9 mouse cellular contexts compared by ENCODE assay signal in genomic region chr9:58535447-58536134, GRCm38 (mm10). TPM values are rescaled to one million over a fixed set of nuclear protein-coding genes. Genes with fewer than 3 reads are reported as not detected.
DNase-seq lines count a peak whose midpoint lies in the region; ATAC-seq and TF ChIP-seq lines count a peak whose summit lies in the region.
"Had no signal": no experiment of that assay in that cellular context is flagged by ENCODE, and none has a peak within 500 bp of the region (broad histone marks: within the 10 kb centered on the region; RNA-seq: fewer than 3 reads in every experiment).

No protein-coding gene starts in this region.

- no peak overlapping the region for H3K27ac ChIP-seq in kidney, postnatal 0 days
- H3K27ac ChIP-seq in kidney, embryonic 14.5 days (ENCODE audit: low read depth, low read length): no peak overlapping the region
- no peak overlapping the region for H3K27ac ChIP-seq in hindbrain, embryonic 15.5 days (replicated peaks)
- no peak overlapping the region for H3K27ac ChIP-seq in midbrain, postnatal 0 days (ENCODE audit: low read depth, low read length)
- H3K27ac ChIP-seq: lung, embryonic 15.5 days had no signal

- no peak overlapping the region for H3K9ac ChIP-seq in kidney, postnatal 0 days (ENCODE audit: low read depth, low read length)
- H3K9ac ChIP-seq in kidney, embryonic 14.5 days (ENCODE audit: low read depth, low read length): no peak overlapping the region
- no peak overlapping the region for H3K9ac ChIP-seq in hindbrain, embryonic 15.5 days
- no peak overlapping the region for H3K9ac ChIP-seq in midbrain, postnatal 0 days (replicated peaks; ENCODE audit: low read length, poor library complexity, severe bottlenecking)
- H3K9ac ChIP-seq: lung, embryonic 15.5 days had no signal

- TF ChIP-seq CTCF in kidney, postnatal 0 days (IDR thresholded peaks at IDR 0.05; ENCODE audit: low read depth): peak; percentile 77
- TF ChIP-seq CTCF in midbrain, postnatal 0 days (IDR thresholded peaks at IDR 0.05): peak; percentile 80

- ATAC-seq in kidney, postnatal 0 days (replicated peaks; ENCODE audit: low FRiP score, low read depth): no peak; the same call in 1 of the 2 replicates
- ATAC-seq in kidney, embryonic 14.5 days (ENCODE audit: low FRiP score, low TSS enrichment): no peak
- peak; percentile 70 for ATAC-seq in common myeloid progenitor, adult 5-6 weeks (replicated peaks; ENCODE audit: low read depth, poor library complexity, severe bottlenecking)
- peak; percentile 38; the same call in 1 of the 2 replicates for ATAC-seq in hindbrain, embryonic 15.5 days (ENCODE audit: low FRiP score, low read depth)
- 0 out of 2 replicates have a peak, but pooled peaks have one; percentile 16 for ATAC-seq in midbrain, postnatal 0 days (ENCODE audit: low FRiP score)

- no peaks in the 10 kb centered on the region for H3K9me3 ChIP-seq in kidney, postnatal 0 days (replicated peaks; ENCODE audit: low read length)
- no peaks in the 10 kb centered on the region for H3K9me3 ChIP-seq in kidney, embryonic 14.5 days (ENCODE audit: control insufficient read depth, low read length)
- H3K9me3 ChIP-seq in hindbrain, embryonic 15.5 days: no peaks in the 10 kb centered on the region
- no peaks in the 10 kb centered on the region for H3K9me3 ChIP-seq in midbrain, postnatal 0 days (ENCODE audit: low read length)
- H3K9me3 ChIP-seq: lung, embryonic 15.5 days had no signal

- H3K4me3 ChIP-seq in kidney, postnatal 0 days (replicated peaks; ENCODE audit: low read depth, low read length): no peak overlapping the region
- H3K4me3 ChIP-seq in kidney, embryonic 14.5 days (ENCODE audit: low read length): no peak overlapping the region
- H3K4me3 ChIP-seq in hindbrain, embryonic 15.5 days: no peak overlapping the region
- H3K4me3 ChIP-seq in midbrain, postnatal 0 days (ENCODE audit: low read depth, low read length): no peak overlapping the region
- H3K4me3 ChIP-seq: lung, embryonic 15.5 days had no signal

- DNase-seq in kidney, postnatal 0 days (ENCODE audit: low spot score): peak; percentile 69
- peak; percentile 54 for DNase-seq in ES-CJ7 (ENCODE audit: low read depth, low spot score)
- DNase-seq in midbrain, postnatal 0 days (ENCODE audit: low spot score): peak; percentile 63
- DNase-seq in urinary bladder, postnatal 36 days (ENCODE audit: low spot score in 2 of 2): no peak
- no peak for DNase-seq in urinary bladder, adult 18-20 months (ENCODE audit: low spot score in 2 of 2)

- H3K36me3 ChIP-seq in kidney, postnatal 0 days (ENCODE audit: insufficient read depth, low read length): peaks cover 8% of the 10 kb centered on the region; the same call in 1 of the 2 replicates
- peaks cover 30% of the 10 kb centered on the region for H3K36me3 ChIP-seq in kidney, embryonic 14.5 days (ENCODE audit: control insufficient read depth, insufficient read depth, low read length)
- peaks cover 16% of the 10 kb centered on the region; the same call in 1 of the 2 replicates for H3K36me3 ChIP-seq in hindbrain, embryonic 15.5 days
- H3K36me3 ChIP-seq in midbrain, postnatal 0 days (ENCODE audit: insufficient read depth, low read length): peaks cover 40% of the 10 kb centered on the region

- 81% methylated on average over 20 of the region's 20 CpGs for WGBS in kidney, postnatal 0 days
- WGBS in kidney, embryonic 14.5 days: 81% methylated on average over 20 of the region's 20 CpGs
- 73% methylated on average over 20 of the region's 20 CpGs for WGBS in hindbrain, embryonic 15.5 days
- WGBS in midbrain, postnatal 0 days: 81% methylated on average over 20 of the region's 20 CpGs

- H3K4me1 ChIP-seq in kidney, postnatal 0 days (replicated peaks; ENCODE audit: insufficient read depth, low read length): no peaks in the 10 kb centered on the region
- no peaks in the 10 kb centered on the region for H3K4me1 ChIP-seq in kidney, embryonic 14.5 days (ENCODE audit: control insufficient read depth, insufficient read depth, low read length)
- H3K4me1 ChIP-seq in hindbrain, embryonic 15.5 days (replicated peaks): no peaks in the 10 kb centered on the region
- no peaks in the 10 kb centered on the region for H3K4me1 ChIP-seq in midbrain, postnatal 0 days (ENCODE audit: insufficient read depth, low read length)
- H3K4me1 ChIP-seq: lung, embryonic 15.5 days had no signal

- H3K27me3 ChIP-seq in kidney, postnatal 0 days (ENCODE audit: insufficient read depth, low read length): no peaks in the 10 kb centered on the region
- no peaks in the 10 kb centered on the region for H3K27me3 ChIP-seq in kidney, embryonic 14.5 days (ENCODE audit: control insufficient read depth, insufficient read depth, low read length)
- no peaks in the 10 kb centered on the region for H3K27me3 ChIP-seq in hindbrain, embryonic 15.5 days
- no peaks in the 10 kb centered on the region for H3K27me3 ChIP-seq in midbrain, postnatal 0 days (ENCODE audit: insufficient read depth, low read length)
- H3K27me3 ChIP-seq: lung, embryonic 15.5 days had no signal

- no peak overlapping the region for H3K4me2 ChIP-seq in kidney, postnatal 0 days (ENCODE audit: low read length)
- H3K4me2 ChIP-seq in kidney, embryonic 14.5 days (replicated peaks; ENCODE audit: low read depth, low read length): no peak overlapping the region
- no peak overlapping the region for H3K4me2 ChIP-seq in hindbrain, embryonic 15.5 days
- H3K4me2 ChIP-seq in midbrain, postnatal 0 days (ENCODE audit: low read depth, low read length, poor library complexity, severe bottlenecking): no peak overlapping the region
- H3K4me2 ChIP-seq: lung, embryonic 15.5 days had no signal

RNA-seq across cellular contexts. Expression of gene Cd276, which starts 19.6 kb away (rescaled TPM):
- 23.9 and 27.9 TPM in 2 replicates for polyA plus RNA-seq in kidney, postnatal 0 days (2015; fragmentation: Nextera tagmentation; extraction: Ambion mirVana)
- 25.3 and 45.4 TPM in 2 replicates for polyA plus RNA-seq in kidney, embryonic 14.5 days (2014; fragmentation: Nextera tagmentation; extraction: Ambion mirVana)
- total RNA-seq in common myeloid progenitor, adult 5-6 weeks (2017): 0.09 TPM in 1 of 2 replicates, not detected in the other
- 29.9 and 33.8 TPM in 2 replicates for polyA plus RNA-seq in hindbrain, embryonic 15.5 days (2015; fragmentation: Nextera tagmentation; extraction: Ambion mirVana)
- total RNA-seq in midbrain, postnatal 0 days (2014; rRNA removed): 23.2 and 25.5 TPM in 2 replicates
- 19.3 and 21.5 TPM in 2 replicates for polyA plus RNA-seq in midbrain, postnatal 0 days (2015; fragmentation: Nextera tagmentation; extraction: Ambion mirVana)

RNA-seq across cellular contexts. Expression of gene Nptn, which starts 46.4 kb away (rescaled TPM):
- polyA plus RNA-seq in kidney, postnatal 0 days (2015; fragmentation: Nextera tagmentation; extraction: Ambion mirVana): 168 and 169 TPM in 2 replicates
- polyA plus RNA-seq in kidney, embryonic 14.5 days (2014; fragmentation: Nextera tagmentation; extraction: Ambion mirVana): 110 and 128 TPM in 2 replicates
- total RNA-seq in common myeloid progenitor, adult 5-6 weeks (2017): 57.7 and 59.4 TPM in 2 replicates
- 185 and 190 TPM in 2 replicates for polyA plus RNA-seq in hindbrain, embryonic 15.5 days (2015; fragmentation: Nextera tagmentation; extraction: Ambion mirVana)
- 350 and 362 TPM in 2 replicates for total RNA-seq in midbrain, postnatal 0 days (2014; rRNA removed)
- 236 and 258 TPM in 2 replicates for polyA plus RNA-seq in midbrain, postnatal 0 days (2015; fragmentation: Nextera tagmentation; extraction: Ambion mirVana)

RNA-seq across cellular contexts. Expression of gene Insyn1, which starts 47.2 kb away (rescaled TPM):
- polyA plus RNA-seq in kidney, postnatal 0 days (2015; fragmentation: Nextera tagmentation; extraction: Ambion mirVana): 0.89 and 1.4 TPM in 2 replicates
- 3.0 and 4.0 TPM in 2 replicates for polyA plus RNA-seq in kidney, embryonic 14.5 days (2014; fragmentation: Nextera tagmentation; extraction: Ambion mirVana)
- total RNA-seq in common myeloid progenitor, adult 5-6 weeks (2017): not detected in 2 replicates
- 12.9 and 14.5 TPM in 2 replicates for polyA plus RNA-seq in hindbrain, embryonic 15.5 days (2015; fragmentation: Nextera tagmentation; extraction: Ambion mirVana)
- 118 and 131 TPM in 2 replicates for total RNA-seq in midbrain, postnatal 0 days (2014; rRNA removed)
- 7.2 and 9.0 TPM in 2 replicates for polyA plus RNA-seq in midbrain, postnatal 0 days (2015; fragmentation: Nextera tagmentation; extraction: Ambion mirVana)

Comparison
In these comparisons a context has a peak if more than half of its experiments do, and no peak if none do; other contexts are left out.
1. ATAC-seq: peak in common myeloid progenitor, adult 5-6 weeks (single experiment), hindbrain, embryonic 15.5 days (single experiment) and midbrain, postnatal 0 days (single experiment); none in kidney, postnatal 0 days (single experiment) and kidney, embryonic 14.5 days (single experiment).
2. DNase-seq: peak in kidney, postnatal 0 days (single experiment), ES-CJ7 (single experiment) and midbrain, postnatal 0 days (single experiment); none in urinary bladder, postnatal 36 days (0 of 2) and urinary bladder, adult 18-20 months (0 of 2).